Comparison of ENCODE assay signal across 27 mouse cellular contexts in the genomic region with DNA sequence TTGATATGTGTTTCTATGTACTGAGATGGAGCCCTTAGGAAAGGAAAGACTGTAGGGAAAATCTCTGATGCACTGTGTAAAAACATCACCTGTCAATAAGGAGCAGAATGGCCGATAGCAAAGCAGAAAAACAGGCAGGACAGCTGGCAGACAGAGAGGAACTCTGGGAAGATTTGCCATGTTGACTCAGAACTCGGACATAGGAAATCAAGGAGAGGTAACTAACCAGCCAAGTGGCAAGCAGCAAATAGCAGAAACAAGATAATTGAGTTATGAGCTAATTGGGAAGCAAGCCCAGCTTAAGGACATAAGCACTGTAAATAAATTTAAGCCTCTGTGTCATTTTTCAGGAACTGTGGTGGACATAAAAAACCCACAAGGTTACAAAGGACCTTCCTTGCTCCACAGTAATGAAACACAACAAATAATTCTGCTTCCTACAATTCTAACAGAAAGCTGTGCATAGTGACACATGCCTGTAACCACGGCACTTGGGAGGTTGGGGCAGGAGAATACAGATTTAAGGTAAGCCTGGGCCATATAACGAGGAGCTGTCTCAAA. TPM values are rescaled to one million over a fixed set of nuclear protein-coding genes. Genes with fewer than 3 reads are reported as not detected.
A peak's percentile ranks its signal among the peaks of the same experiment; 100 is the strongest.
DNase-seq lines count a peak whose midpoint lies in the region; ATAC-seq and TF ChIP-seq lines count a peak whose summit lies in the region.
"Had no signal": no experiment of that assay in that cellular context is flagged by ENCODE, and none has a peak within 500 bp of the region (broad histone marks: within the 10 kb centered on the region; RNA-seq: fewer than 3 reads in every experiment).

No protein-coding gene starts in this region.

- no peak overlapping the region for H3K4me2 ChIP-seq in heart, embryonic 16.5 days (ENCODE audit: low read depth, low read length)
- no peak overlapping the region for H3K4me2 ChIP-seq in kidney, embryonic 14.5 days (replicated peaks; ENCODE audit: low read depth, low read length)
- H3K4me2 ChIP-seq in hindbrain, postnatal 0 days (ENCODE audit: low read depth, low read length), result no peak overlapping the region
- H3K4me2 ChIP-seq: forebrain, embryonic 12.5 days; hindbrain, embryonic 12.5 days; limb, embryonic 12.5 days; liver, embryonic 15.5 days; lung, embryonic 14.5 days; neural tube, embryonic 15.5 days; stomach, embryonic 15.5 days had no signal

- H3K27ac ChIP-seq in heart, embryonic 16.5 days (ENCODE audit: low read length), result peak overlapping the region; percentile 27; the same call in 1 of the 2 replicates
- no peak overlapping the region for H3K27ac ChIP-seq in kidney, embryonic 14.5 days (ENCODE audit: low read depth, low read length)
- no peak overlapping the region for H3K27ac ChIP-seq in hindbrain, postnatal 0 days
- H3K27ac ChIP-seq: forebrain, embryonic 12.5 days; hindbrain, embryonic 12.5 days; limb, embryonic 12.5 days; liver, embryonic 15.5 days; neural tube, embryonic 15.5 days; stomach, embryonic 15.5 days had no signal

- DNase-seq in adrenal gland, adult 2 months, result peak; percentile 25
- no peak for DNase-seq in adrenal gland, adult 8-10 months
- DNase-seq in heart, adult 8-10 months (ENCODE audit: low spot score), result no peak
- peak; percentile 29 for DNase-seq in kidney, postnatal 14 days
- DNase-seq in hindbrain, postnatal 0 days (ENCODE audit: low spot score), result no peak
- DNase-seq: cerebellum, adult 2 months; cerebellum, postnatal 14 days; forebrain, postnatal 0 days; gastrocnemius, postnatal 25 days; heart, adult 18-20 months; kidney, postnatal 25 days; lung, embryonic 14.5 days; lung, postnatal 14 days; midbrain, embryonic 14.5 days; retina, postnatal 1 day; right cerebral cortex, postnatal 14 days; thymus, postnatal 14 days had no signal

- WGBS in heart, embryonic 16.5 days, result 56% methylated on average over 4 of the region's 4 CpGs
- WGBS in kidney, embryonic 14.5 days, result 54% methylated on average over 4 of the region's 4 CpGs
- 68% methylated on average over 4 of the region's 4 CpGs for WGBS in hindbrain, postnatal 0 days

- H3K27me3 ChIP-seq in heart, embryonic 16.5 days (ENCODE audit: control insufficient read depth, insufficient read depth, low read length), result no peaks in the 10 kb centered on the region
- H3K27me3 ChIP-seq in kidney, embryonic 14.5 days (ENCODE audit: control insufficient read depth, insufficient read depth, low read length), result no peaks in the 10 kb centered on the region
- H3K27me3 ChIP-seq in hindbrain, postnatal 0 days (ENCODE audit: insufficient read depth, low read length), result no peaks in the 10 kb centered on the region
- H3K27me3 ChIP-seq: forebrain, embryonic 12.5 days; hindbrain, embryonic 12.5 days; limb, embryonic 12.5 days; liver, embryonic 15.5 days; neural tube, embryonic 15.5 days; stomach, embryonic 15.5 days had no signal

- H3K4me1 ChIP-seq in heart, embryonic 16.5 days (ENCODE audit: control insufficient read depth, insufficient read depth, low read length), result peaks cover 10% of the 10 kb centered on the region
- no peaks in the 10 kb centered on the region for H3K4me1 ChIP-seq in kidney, embryonic 14.5 days (ENCODE audit: control insufficient read depth, insufficient read depth, low read length)
- H3K4me1 ChIP-seq in hindbrain, postnatal 0 days (ENCODE audit: insufficient read depth, low read length), result no peaks in the 10 kb centered on the region
- H3K4me1 ChIP-seq: forebrain, embryonic 12.5 days; hindbrain, embryonic 12.5 days; limb, embryonic 12.5 days; liver, embryonic 15.5 days; neural tube, embryonic 15.5 days; stomach, embryonic 15.5 days had no signal

- H3K9ac ChIP-seq in heart, embryonic 16.5 days (ENCODE audit: low read length), result no peak overlapping the region
- no peak overlapping the region for H3K9ac ChIP-seq in kidney, embryonic 14.5 days (ENCODE audit: low read depth, low read length)
- H3K9ac ChIP-seq in hindbrain, postnatal 0 days (replicated peaks; ENCODE audit: low read length), result no peak overlapping the region
- H3K9ac ChIP-seq: forebrain, embryonic 12.5 days; forebrain, postnatal 0 days; hindbrain, embryonic 12.5 days; limb, embryonic 12.5 days; liver, embryonic 15.5 days; lung, embryonic 14.5 days; neural tube, embryonic 15.5 days; stomach, embryonic 15.5 days had no signal

- no peak for TF ChIP-seq CTCF in hindbrain, postnatal 0 days (IDR thresholded peaks at IDR 0.05; ENCODE audit: low read depth)

- no peaks in the 10 kb centered on the region for H3K36me3 ChIP-seq in heart, embryonic 16.5 days (ENCODE audit: control insufficient read depth, insufficient read depth)
- no peaks in the 10 kb centered on the region for H3K36me3 ChIP-seq in kidney, embryonic 14.5 days (ENCODE audit: control insufficient read depth, insufficient read depth, low read length)
- H3K36me3 ChIP-seq in hindbrain, postnatal 0 days (ENCODE audit: insufficient read depth, low read length), result no peaks in the 10 kb centered on the region
- H3K36me3 ChIP-seq: forebrain, embryonic 12.5 days; hindbrain, embryonic 12.5 days; limb, embryonic 12.5 days; liver, embryonic 15.5 days; neural tube, embryonic 15.5 days; stomach, embryonic 15.5 days had no signal

- no peak for ATAC-seq in heart, embryonic 16.5 days (replicated peaks; ENCODE audit: extremely low read depth, insufficient read depth, low FRiP score)
- ATAC-seq in kidney, embryonic 14.5 days (ENCODE audit: low FRiP score, low TSS enrichment), result no peak
- no peak for ATAC-seq in hindbrain, postnatal 0 days
- ATAC-seq: forebrain, postnatal 0 days; intestine, embryonic 16.5 days had no signal

- H3K4me3 ChIP-seq in heart, embryonic 16.5 days (ENCODE audit: low read length), result no peak overlapping the region
- H3K4me3 ChIP-seq in kidney, embryonic 14.5 days (ENCODE audit: low read length), result no peak overlapping the region
- no peak overlapping the region for H3K4me3 ChIP-seq in hindbrain, postnatal 0 days (ENCODE audit: low read length)
- H3K4me3 ChIP-seq: erythroblast, embryonic 14.5 days; forebrain, embryonic 12.5 days; hindbrain, embryonic 12.5 days; limb, embryonic 12.5 days; liver, embryonic 15.5 days; neural tube, embryonic 15.5 days; stomach, embryonic 15.5 days had no signal

- H3K9me3 ChIP-seq in heart, embryonic 16.5 days (replicated peaks; ENCODE audit: control insufficient read depth, low read length), result no peaks in the 10 kb centered on the region
- no peaks in the 10 kb centered on the region for H3K9me3 ChIP-seq in kidney, embryonic 14.5 days (ENCODE audit: control insufficient read depth, low read length)
- 0 out of 2 replicates have a peak, but pooled peaks cover under 1% of the 10 kb centered on the region for H3K9me3 ChIP-seq in hindbrain, postnatal 0 days (ENCODE audit: low read length)
- H3K9me3 ChIP-seq: forebrain, embryonic 12.5 days; hindbrain, embryonic 12.5 days; limb, embryonic 12.5 days; liver, embryonic 15.5 days; neural tube, embryonic 15.5 days; stomach, embryonic 15.5 days had no signal

RNA-seq across cellular contexts. Expression of gene Car8, which starts 33.7 kb away (rescaled TPM):
- 10 to 100 TPM in 1 of 2 experiments, 1 to 10 TPM in 1; 4.7 to 30.0 TPM for total RNA-seq in adrenal gland, adult 2 months (2021)
- 1.9 and 2.5 TPM in 2 replicates for polyA plus RNA-seq in adrenal gland, adult 2 months (2012; rRNA removed)
- 10 to 100 TPM in 2 of 4 experiments, 1 to 10 TPM in 2; 6.5 to 16.6 (median 9.9) TPM for total RNA-seq in adrenal gland, adult 8-10 months (2022)
- polyA plus RNA-seq in heart, embryonic 16.5 days (2015; fragmentation: Nextera tagmentation; extraction: Ambion mirVana), result 12.0 and 12.9 TPM in 2 replicates
- total RNA-seq in heart, adult 8-10 months (2022), result 10 to 100 TPM in 2 of 4 experiments, 1 to 10 TPM in 2; 9.6 to 14.0 (median 10.0) TPM
- polyA plus RNA-seq in kidney, embryonic 14.5 days (2014; fragmentation: Nextera tagmentation; extraction: Ambion mirVana), result 7.2 and 9.1 TPM in 2 replicates
- 65.4 and 71.3 TPM in 2 replicates for total RNA-seq in hindbrain, postnatal 0 days (2014; rRNA removed)
- polyA plus RNA-seq in hindbrain, postnatal 0 days (2015; fragmentation: Nextera tagmentation; extraction: Ambion mirVana), result 82.4 and 93.7 TPM in 2 replicates
- polyA plus RNA-seq: erythroblast, embryonic 14.5 days had no signal

Comparison
In these comparisons a context has a peak if more than half of its experiments do, and no peak if none do; other contexts are left out.
1. DNase-seq: peak in adrenal gland, adult 2 months (single experiment) and kidney, postnatal 14 days (single experiment); none in adrenal gland, adult 8-10 months (single experiment), heart, adult 8-10 months (single experiment) and hindbrain, postnatal 0 days (single experiment).